Mouse (Mus musculus): ENCODE results near the gene Nrp1. TPM values are rescaled to one million over a fixed set of nuclear protein-coding genes. Genes with fewer than 3 reads are reported as not detected.

Gene Nrp1
- polyA plus RNA-seq, 1 experiment from 2014 or later, result 121 TPM

GRCm38 (mm10) chr8:128471186-128471585 lies 112.8 kb downstream of the Nrp1 start:
- ATAC-seq (ENCODE audit: extremely low read depth, insufficient number of reproducible peaks, low FRiP score, low TSS enrichment), result no peak
- Histone ChIP-seq H3K4me1 (peaks cover 44% of the 10 kb centered on the region), H3K4me2 (no peak overlapping the region), H3K9ac (no peak overlapping the region), H3K4me3 (no peak overlapping the region), H3K36me3 (peaks cover 92% of the 10 kb centered on the region), H3K27me3 (replicated peaks) (no peaks in the 10 kb centered on the region), H3K9me3 (no peaks in the 10 kb centered on the region), H3K27ac (replicated peaks) (no peak overlapping the region)
- WGBS, result 76% methylated on average over 2 of the region's 2 CpGs

- Histone ChIP-seq H3K9me3 (no peaks in the 10 kb centered on the region), H3K9ac (no peak overlapping the region), H3K27me3 (replicated peaks) (no peaks in the 10 kb centered on the region), H3K4me3 (no peak overlapping the region), H3K4me1 (peaks cover 31% of the 10 kb centered on the region), H3K4me2 (no peak overlapping the region), H3K36me3 (peaks cover 93% of the 10 kb centered on the region), H3K27ac (replicated peaks) (no peak overlapping the region)
- ATAC-seq (ENCODE audit: extremely low read depth, insufficient number of reproducible peaks, low FRiP score, low TSS enrichment), result no peak
- 90% methylated on average over 2 of the region's 2 CpGs for WGBS
Observed at GRCm38 (mm10) chr8:128472871-128473270, 114.5 kb downstream of the Nrp1 start.

GRCm38 (mm10) chr8:128473456-128474239 lies 115.2 kb downstream of the Nrp1 start:
- Histone ChIP-seq H3K4me1 (peaks cover 29% of the 10 kb centered on the region), H3K4me2 (no peak overlapping the region), H3K36me3 (peaks cover 93% of the 10 kb centered on the region), H3K4me3 (no peak overlapping the region), H3K9me3 (no peaks in the 10 kb centered on the region), H3K27ac (replicated peaks) (no peak overlapping the region), H3K27me3 (replicated peaks) (no peaks in the 10 kb centered on the region), H3K9ac (no peak overlapping the region)
- no peak for ATAC-seq (ENCODE audit: extremely low read depth, insufficient number of reproducible peaks, low FRiP score, low TSS enrichment)
- WGBS, result 71% methylated on average over 5 of the region's 5 CpGs

- H3K27me3 ChIP-seq (replicated peaks), result no peaks in the 10 kb centered on the region
- no peak overlapping the region for H3K9ac ChIP-seq
- peaks cover 21% of the 10 kb centered on the region for H3K4me1 ChIP-seq
- no peak overlapping the region for H3K27ac ChIP-seq (replicated peaks)
- 56% methylated on average over 2 of the region's 2 CpGs for WGBS
- no peak for ATAC-seq (ENCODE audit: extremely low read depth, insufficient number of reproducible peaks, low FRiP score, low TSS enrichment)
- H3K4me3 ChIP-seq, result no peak overlapping the region
- H3K9me3 ChIP-seq, result no peaks in the 10 kb centered on the region
- H3K4me2 ChIP-seq, result no peak overlapping the region
- peaks cover 93% of the 10 kb centered on the region for H3K36me3 ChIP-seq
Observed at GRCm38 (mm10) chr8:128474614-128475013, 116.2 kb downstream of the Nrp1 start.

- Histone ChIP-seq H3K4me1 (peaks cover 11% of the 10 kb centered on the region; the same call in 1 of the 2 replicates), H3K9ac (no peak overlapping the region), H3K4me2 (no peak overlapping the region), H3K36me3 (peaks cover 90% of the 10 kb centered on the region), H3K27ac (replicated peaks) (no peak overlapping the region), H3K9me3 (no peaks in the 10 kb centered on the region), H3K27me3 (replicated peaks) (no peaks in the 10 kb centered on the region), H3K4me3 (no peak overlapping the region)
- WGBS, result 74% methylated on average over 1 of the region's 1 CpGs
- ATAC-seq (ENCODE audit: extremely low read depth, insufficient number of reproducible peaks, low FRiP score, low TSS enrichment), result no peak
Observed at GRCm38 (mm10) chr8:128476206-128476605, 117.8 kb downstream of the Nrp1 start.

GRCm38 (mm10) chr8:128478017-128478416 lies 119.6 kb downstream of the Nrp1 start:
- Histone ChIP-seq H3K9me3 (no peaks in the 10 kb centered on the region), H3K27me3 (replicated peaks) (no peaks in the 10 kb centered on the region), H3K4me2 (no peak overlapping the region), H3K36me3 (peaks cover 92% of the 10 kb centered on the region), H3K9ac (no peak overlapping the region), H3K27ac (replicated peaks) (no peak overlapping the region), H3K4me1 (peaks cover 14% of the 10 kb centered on the region; the same call in 1 of the 2 replicates), H3K4me3 (no peak overlapping the region)
- WGBS, result 74% methylated on average over 4 of the region's 4 CpGs
- no peak for ATAC-seq (ENCODE audit: extremely low read depth, insufficient number of reproducible peaks, low FRiP score, low TSS enrichment)

GRCm38 (mm10) chr8:128479309-128480013 lies 121.1 kb downstream of the Nrp1 start:
- Histone ChIP-seq H3K4me3 (no peak overlapping the region), H3K27ac (replicated peaks) (0 out of 2 replicates have a peak overlapping the region, but pooled peaks have one; percentile 25), H3K9me3 (no peaks in the 10 kb centered on the region), H3K4me2 (no peak overlapping the region), H3K4me1 (peaks cover 19% of the 10 kb centered on the region), H3K36me3 (peaks cover 92% of the 10 kb centered on the region), H3K9ac (no peak overlapping the region), H3K27me3 (replicated peaks) (no peaks in the 10 kb centered on the region)
- no peak for ATAC-seq (ENCODE audit: extremely low read depth, insufficient number of reproducible peaks, low FRiP score, low TSS enrichment)
- 68% methylated on average over 5 of the region's 5 CpGs for WGBS

GRCm38 (mm10) chr8:128480896-128481665 lies 122.7 kb downstream of the Nrp1 start:
- Histone ChIP-seq H3K27ac (replicated peaks) (no peak overlapping the region), H3K4me2 (no peak overlapping the region), H3K27me3 (replicated peaks) (no peaks in the 10 kb centered on the region), H3K4me3 (no peak overlapping the region), H3K9me3 (no peaks in the 10 kb centered on the region), H3K4me1 (peaks cover 25% of the 10 kb centered on the region), H3K36me3 (peaks cover 88% of the 10 kb centered on the region), H3K9ac (no peak overlapping the region)
- WGBS, result 78% methylated on average over 8 of the region's 8 CpGs
- no peak for ATAC-seq (ENCODE audit: extremely low read depth, insufficient number of reproducible peaks, low FRiP score, low TSS enrichment)

GRCm38 (mm10) chr8:128483344-128483743 lies 124.9 kb downstream of the Nrp1 start:
- Histone ChIP-seq H3K4me1 (peaks cover 46% of the 10 kb centered on the region), H3K4me3 (no peak overlapping the region), H3K9me3 (no peaks in the 10 kb centered on the region), H3K27ac (replicated peaks) (0 out of 2 replicates have a peak overlapping the region, but pooled peaks have one; percentile 2), H3K36me3 (peaks cover 87% of the 10 kb centered on the region), H3K9ac (no peak overlapping the region), H3K27me3 (replicated peaks) (no peaks in the 10 kb centered on the region), H3K4me2 (no peak overlapping the region)
- ATAC-seq (ENCODE audit: extremely low read depth, insufficient number of reproducible peaks, low FRiP score, low TSS enrichment), result no peak
- 78% methylated on average over 3 of the region's 3 CpGs for WGBS

GRCm38 (mm10) chr8:128484720-128485124 lies 126.3 kb downstream of the Nrp1 start:
- H3K27ac ChIP-seq (replicated peaks), result peak overlapping the region; percentile 68
- 60% methylated on average over 1 of the region's 1 CpGs for WGBS
- H3K27me3 ChIP-seq (replicated peaks), result no peaks in the 10 kb centered on the region
- H3K4me2 ChIP-seq, result no peak overlapping the region
- H3K4me3 ChIP-seq, result no peak overlapping the region
- no peak overlapping the region for H3K9ac ChIP-seq
- peaks cover 87% of the 10 kb centered on the region for H3K36me3 ChIP-seq
- H3K9me3 ChIP-seq, result no peaks in the 10 kb centered on the region
- H3K4me1 ChIP-seq, result peaks cover 58% of the 10 kb centered on the region
- ATAC-seq (ENCODE audit: extremely low read depth, insufficient number of reproducible peaks, low FRiP score, low TSS enrichment), result no peak

- Histone ChIP-seq H3K4me3 (no peak overlapping the region), H3K27ac (replicated peaks) (0 out of 2 replicates have a peak overlapping the region, but pooled peaks have one; percentile 5), H3K27me3 (replicated peaks) (no peaks in the 10 kb centered on the region), H3K4me1 (peaks cover 62% of the 10 kb centered on the region), H3K36me3 (peaks cover 91% of the 10 kb centered on the region), H3K9ac (no peak overlapping the region), H3K4me2 (no peak overlapping the region), H3K9me3 (no peaks in the 10 kb centered on the region)
- WGBS, result 55% methylated on average over 2 of the region's 2 CpGs
- no peak for ATAC-seq (ENCODE audit: extremely low read depth, insufficient number of reproducible peaks, low FRiP score, low TSS enrichment)
Observed at GRCm38 (mm10) chr8:128486043-128486442, 127.6 kb downstream of the Nrp1 start.

Measured in heart, embryonic 13.5 days (tissue).